ENCODE assay signal across 8 mouse cellular contexts in genomic region chr2:33887328-33888099, GRCm38 (mm10). TPM values are rescaled to one million over a fixed set of nuclear protein-coding genes. Genes with fewer than 3 reads are reported as not detected.
DNase-seq lines count a peak whose midpoint lies in the region; ATAC-seq and TF ChIP-seq lines count a peak whose summit lies in the region.

Mvb12b (minus strand) TSS chr2:33887946.

- H3K27ac ChIP-seq in hindbrain, embryonic 11.5 days (ENCODE audit: low read depth, low read length): peak within 1 kb of the TSS; percentile 99

- H3K36me3 ChIP-seq in hindbrain, embryonic 11.5 days (ENCODE audit: control insufficient read depth, insufficient read depth, low read length): no peaks in the 10 kb centered on the region

- peak within 1 kb of the TSS; percentile 83 for H3K4me2 ChIP-seq in hindbrain, embryonic 11.5 days (replicated peaks; ENCODE audit: low read depth, low read length)

- peak within 1 kb of the TSS; percentile 99 for H3K9ac ChIP-seq in hindbrain, embryonic 11.5 days (ENCODE audit: low read depth, low read length)

- H3K9me3 ChIP-seq in hindbrain, embryonic 11.5 days (ENCODE audit: control insufficient read depth, low read length): no peaks in the 10 kb centered on the region

- POLR2A ChIA-PET in Patski (lab: Charles Lee): no interaction called here

- H3K27me3 ChIP-seq in Patski: no peaks in the 10 kb centered on the region
- H3K27me3 ChIP-seq in hindbrain, embryonic 11.5 days (ENCODE audit: control insufficient read depth, insufficient read depth, low read length): no peaks in the 10 kb centered on the region

- CTCF ChIA-PET in Patski (lab: Charles Lee): no interaction called here

- peak; percentile 70 for ATAC-seq in Patski
- peak; percentile 68 for ATAC-seq in hindbrain, embryonic 11.5 days (ENCODE audit: low FRiP score)

- DNase-seq in Patski (ENCODE audit: low read depth, low spot score): no peak
- peak; percentile 69 for DNase-seq in cerebellum, adult 8-10 months
- DNase-seq in forelimb bud, embryonic 11.5 days (ENCODE audit: low read depth, low spot score): peak; percentile 38
- no peak for DNase-seq in hindbrain, embryonic 11.5 days (ENCODE audit: low spot score)
- DNase-seq in layer of hippocampus, postnatal 14 days (ENCODE audit: low spot score in 2 of 2): peak; percentile 47 to 66
- peak; percentile 30 for DNase-seq in lung, postnatal 25 days (ENCODE audit: low spot score)
- DNase-seq in retina, postnatal 1 day: peak; percentile 73
- DNase-seq in urinary bladder, postnatal 25 days (ENCODE audit: low spot score): peak; percentile 50

- H3K4me1 ChIP-seq in hindbrain, embryonic 11.5 days (replicated peaks; ENCODE audit: control insufficient read depth, insufficient read depth, low read length): peaks cover 3% of the 10 kb centered on the region; the same call in 1 of the 2 replicates

- in situ Hi-C loops in Patski (cut with MboI; ENCODE audit: low pct_unique_long_range_greater_than_20kb): loop anchor here (10.0 kb wide), 1 partner anchor 143 kb away; no protein-coding TSS in a partner anchor

- H3K4me3 ChIP-seq in hindbrain, embryonic 11.5 days (ENCODE audit: low read depth, low read length): peak within 1 kb of the TSS; percentile 84

- TF ChIP-seq CTCF in Patski (IDR thresholded peaks at IDR 0.05): no peak

- WGBS in hindbrain, embryonic 11.5 days: under 1% methylated on average over 17 of the region's 67 CpGs

RNA-seq across cellular contexts. Expression of gene Mvb12b, which starts in this region (rescaled TPM):
- polyA plus RNA-seq in Patski (2021): 45.8 TPM
- polyA plus RNA-seq in hindbrain, embryonic 11.5 days (2014; fragmentation: Nextera tagmentation; extraction: Ambion mirVana): 36.8 and 42.4 TPM in 2 replicates
- total RNA-seq in layer of hippocampus, postnatal 14 days (2021): 10 to 100 TPM; 95.0 to 98.6 TPM

Comparison
In these comparisons a context has a peak if more than half of its experiments do, and no peak if none do; other contexts are left out.
1. DNase-seq: peak in cerebellum, adult 8-10 months (single experiment), forelimb bud, embryonic 11.5 days (single experiment), layer of hippocampus, postnatal 14 days (2 of 2), lung, postnatal 25 days (single experiment), retina, postnatal 1 day (single experiment) and urinary bladder, postnatal 25 days (single experiment); none in Patski (single experiment) and hindbrain, embryonic 11.5 days (single experiment).